Mouse (Mus musculus) testis, adult 2 months (tissue): ENCODE measurements around the gene Cuedc1. TPM values are rescaled to one million over a fixed set of nuclear protein-coding genes. Genes with fewer than 3 reads are reported as not detected.

Source experiments
- H3K27ac ChIP-seq: fragments of 200-500 bp; 2 replicates; pipeline ENCODE4 v1.5.1; 2012; ENCODE audit warnings: low read depth, low read length; ENCODE audit not compliant: control insufficient read depth, insufficient read depth
- H3K27me3 ChIP-seq: fragments of 200-500 bp; 2 replicates; pipeline ENCODE4 v1.6.1; 2012; ENCODE audit warnings: mild to moderate bottlenecking, low read length, moderate library complexity; ENCODE audit not compliant: control insufficient read depth, insufficient read depth
- H3K36me3 ChIP-seq: fragments of 200-500 bp; 2 replicates; pipeline ENCODE4 v1.6.1; 2012; ENCODE audit warnings: mild to moderate bottlenecking, low read length; ENCODE audit not compliant: control insufficient read depth, insufficient read depth
- H3K4me1 ChIP-seq: fragments of 200-500 bp; 2 replicates; pipeline ENCODE4 v1.6.1; 2012; ENCODE audit warnings: low read length; ENCODE audit not compliant: control insufficient read depth, insufficient read depth
- H3K4me3 ChIP-seq: fragments of 200-500 bp; 2 replicates; pipeline ENCODE4 v1.5.1; 2012; ENCODE audit warnings: low read depth, mild to moderate bottlenecking, low read length, moderate library complexity, mixed read lengths; ENCODE audit not compliant: control insufficient read depth
- CTCF ChIP-seq: fragments of 200-500 bp; IDR thresholded peaks from 2 replicates; pipeline ENCODE4 v1.5.1; 2012; ENCODE audit warnings: low read depth, mild to moderate bottlenecking, inconsistent platforms, low read length, moderate library complexity; ENCODE audit not compliant: control insufficient read depth, insufficient read depth, insufficient replicate concordance
- POLR2A ChIP-seq: fragments of 200-500 bp; IDR thresholded peaks from 2 replicates; pipeline ENCODE4 v1.6.1; 2012; ENCODE audit warnings: low read depth, mild to moderate bottlenecking, inconsistent platforms, low read length, moderate library complexity; ENCODE audit not compliant: control insufficient read depth
- polyA plus RNA-seq: library from polyadenylated mRNA; depleted of rRNA; stranded (reverse); fragments of >200 nt; gene quantifications from 2 replicates; pipeline ENCODE4 v1.2.3, GENCODE M21; 2012

Gene Cuedc1
- polyA plus RNA-seq, 1 experiment: 1.9 TPM

- Histone ChIP-seq H3K27me3 (no peaks in the 10 kb centered on the region), H3K4me3 (no peak overlapping the region), H3K36me3 (no peaks in the 10 kb centered on the region; the same call in 1 of the 2 replicates), H3K4me1 (peaks cover 7% of the 10 kb centered on the region; the same call in 1 of the 2 replicates), H3K27ac (no peak overlapping the region)
- no peak for TF ChIP-seq POLR2A
- TF ChIP-seq CTCF: no peak
These were observed 27.5 kb upstream of the Cuedc1 start for GRCm38 (mm10) chr11:88070392-88070791.

GRCm38 (mm10) chr11:88071113-88071512 is 26.7 kb upstream of the Cuedc1 start:
- peaks cover 1% of the 10 kb centered on the region; the same call in 1 of the 2 replicates for H3K36me3 ChIP-seq
- TF ChIP-seq POLR2A (no peak), CTCF (no peak)
- no peak overlapping the region for H3K4me3 ChIP-seq
- H3K4me1 ChIP-seq: peaks cover 7% of the 10 kb centered on the region; the same call in 1 of the 2 replicates
- H3K27me3 ChIP-seq: no peaks in the 10 kb centered on the region
- H3K27ac ChIP-seq: no peak overlapping the region

GRCm38 (mm10) chr11:88073343-88073875 is 24.4 kb upstream of the Cuedc1 start:
- H3K36me3 ChIP-seq: peaks cover 1% of the 10 kb centered on the region; the same call in 1 of the 2 replicates
- no peaks in the 10 kb centered on the region for H3K27me3 ChIP-seq
- H3K27ac ChIP-seq: no peak overlapping the region
- TF ChIP-seq CTCF (no peak), POLR2A (no peak)
- no peak overlapping the region for H3K4me3 ChIP-seq
- H3K4me1 ChIP-seq: no peaks in the 10 kb centered on the region

GRCm38 (mm10) chr11:88075701-88076100 is 22.2 kb upstream of the Cuedc1 start:
- H3K36me3 ChIP-seq: peaks cover 1% of the 10 kb centered on the region; the same call in 1 of the 2 replicates
- no peak for TF ChIP-seq CTCF
- no peak for TF ChIP-seq POLR2A

GRCm38 (mm10) chr11:88076394-88076793 is 21.5 kb upstream of the Cuedc1 start:
- Histone ChIP-seq H3K27me3 (no peaks in the 10 kb centered on the region), H3K27ac (no peak overlapping the region), H3K4me3 (no peak overlapping the region), H3K4me1 (no peaks in the 10 kb centered on the region), H3K36me3 (peaks cover 4% of the 10 kb centered on the region)
- no peak for TF ChIP-seq CTCF
- no peak for TF ChIP-seq POLR2A

More at GRCm38 (mm10) chr11:88075701-88076100, 22.2 kb upstream of the Cuedc1 start:
- no peak overlapping the region for H3K27ac ChIP-seq
- no peaks in the 10 kb centered on the region for H3K27me3 ChIP-seq
- H3K4me3 ChIP-seq: no peak overlapping the region
- no peaks in the 10 kb centered on the region for H3K4me1 ChIP-seq

GRCm38 (mm10) chr11:88083699-88084098 is 14.2 kb upstream of the Cuedc1 start:
- H3K36me3 ChIP-seq: peaks cover 3% of the 10 kb centered on the region
- TF ChIP-seq POLR2A: no peak
- no peak for TF ChIP-seq CTCF
- peaks cover 14% of the 10 kb centered on the region for H3K4me1 ChIP-seq
- H3K27me3 ChIP-seq: no peaks in the 10 kb centered on the region
- no peak overlapping the region for H3K4me3 ChIP-seq
- H3K27ac ChIP-seq: no peak overlapping the region

- peak overlapping the region; percentile 30 for H3K4me3 ChIP-seq
- TF ChIP-seq CTCF (no peak), POLR2A (no peak)
- H3K36me3 ChIP-seq: no peaks in the 10 kb centered on the region
- no peaks in the 10 kb centered on the region for H3K27me3 ChIP-seq
- H3K27ac ChIP-seq: no peak overlapping the region
- H3K4me1 ChIP-seq: peaks cover 14% of the 10 kb centered on the region
These were observed 10.9 kb upstream of the Cuedc1 start for GRCm38 (mm10) chr11:88086737-88087627.

GRCm38 (mm10) chr11:88089150-88089549 is 8.7 kb upstream of the Cuedc1 start:
- no peak for TF ChIP-seq CTCF
- TF ChIP-seq POLR2A: no peak
- Histone ChIP-seq H3K4me3 (no peak overlapping the region), H3K4me1 (peaks cover 14% of the 10 kb centered on the region), H3K27ac (no peak overlapping the region), H3K27me3 (no peaks in the 10 kb centered on the region), H3K36me3 (no peaks in the 10 kb centered on the region)
